Mouse (Mus musculus): ENCODE data around the gene D6Ertd527e. TPM values are rescaled to one million over a fixed set of nuclear protein-coding genes. Genes with fewer than 3 reads are reported as not detected.
"Not testable (repeated sequence)": the region's sequence is repeated elsewhere in the genome, so short reads cannot be mapped to it uniquely, and the experiment has no call there.

The D6Ertd527e gene
- not detected for total RNA-seq (2021)
- long read RNA-seq, experiment 1: 0 reads
- long read RNA-seq, experiment 2: 0 reads

DNA sequence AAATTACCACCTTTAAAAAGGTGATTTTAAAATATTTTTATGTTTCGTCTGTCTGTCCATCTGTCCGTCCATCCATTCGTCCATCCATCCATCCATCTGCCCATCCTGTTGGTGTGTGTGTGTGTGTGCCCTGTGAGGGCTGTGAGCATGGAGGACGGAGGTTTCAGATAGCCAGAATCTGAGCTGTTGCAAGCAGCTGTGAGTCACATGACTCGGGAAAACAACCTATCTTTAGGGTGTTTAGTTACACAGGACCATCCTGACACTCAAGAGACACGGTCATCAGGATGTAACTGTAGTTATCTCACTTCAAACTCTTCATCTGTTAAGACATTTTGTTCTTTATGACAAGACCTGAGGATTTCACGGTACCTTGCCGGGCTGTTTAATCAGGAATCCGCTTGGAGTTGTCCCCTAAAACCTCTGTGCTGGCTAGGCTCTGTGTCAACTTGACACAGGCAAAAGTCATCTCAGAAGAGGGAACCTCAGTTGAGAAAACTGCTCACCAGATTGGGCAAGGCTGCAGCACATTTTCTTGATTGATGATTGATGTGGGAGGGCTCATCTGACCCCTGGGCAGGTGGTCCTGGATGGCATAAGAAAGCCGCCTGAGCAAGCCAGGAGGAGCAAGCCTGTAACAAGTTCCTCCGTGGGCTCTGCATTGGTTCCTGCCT, at the start of gene D6Ertd527e:
Gene D6Ertd527e (plus strand): TSS at position 624 of the 674 bp plus-strand sequence.
- no peak for DNase-seq (ENCODE audit: low spot score in 2 of 2)

DNA sequence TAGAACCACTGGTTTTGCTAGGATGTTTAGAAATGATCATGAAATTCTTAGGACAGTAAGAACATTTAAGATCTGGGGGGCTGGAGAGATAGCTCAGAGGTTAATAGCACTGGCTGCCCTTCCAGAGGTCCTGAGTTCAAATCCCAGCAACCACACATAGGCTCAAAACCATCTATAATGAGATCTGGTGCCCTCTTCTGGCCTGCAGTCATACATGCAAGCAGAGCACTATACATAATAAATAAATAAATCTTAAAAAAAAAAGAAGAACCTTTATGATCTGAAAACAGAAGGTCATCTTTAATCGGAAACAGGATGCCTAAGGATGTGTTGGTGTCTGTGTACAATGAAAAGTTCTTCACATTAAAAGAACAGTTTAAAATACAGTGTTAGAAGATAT, 44.8 kb upstream of the D6Ertd527e start:
- DNase-seq (ENCODE audit: low spot score in 2 of 2): no peak

GRCm38 (mm10) chr6:87063586-87063985, 41.0 kb upstream of the D6Ertd527e start:
- DNase-seq (ENCODE audit: low spot score in 2 of 2): no peak

- DNase-seq (ENCODE audit: low spot score in 2 of 2): no peak
Observed at GRCm38 (mm10) chr6:87068209-87068608, 36.3 kb upstream of the D6Ertd527e start.

GRCm38 (mm10) chr6:87069195-87069900, 35.2 kb upstream of the D6Ertd527e start:
- DNase-seq (ENCODE audit: low spot score in 2 of 2): no peak

DNA sequence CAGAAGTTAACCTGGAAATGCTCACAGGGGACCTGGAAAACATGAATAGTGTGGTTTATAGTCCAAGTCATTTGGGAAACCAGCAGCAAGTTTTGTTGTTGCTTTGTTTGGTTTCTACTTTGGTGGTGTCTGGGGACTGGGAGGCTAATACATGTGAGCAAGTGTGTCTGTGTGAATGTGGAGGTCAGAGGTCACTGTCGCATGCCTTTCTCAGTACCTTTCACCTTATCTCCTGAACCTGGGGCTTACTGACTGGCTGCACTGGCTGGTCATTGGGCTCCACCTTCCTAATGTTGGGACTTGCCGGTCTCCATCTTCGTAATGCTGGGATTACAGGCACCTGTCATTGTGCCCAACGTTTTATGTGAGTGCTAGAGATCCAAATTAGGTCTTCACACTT, 33.9 kb upstream of the D6Ertd527e start:
- DNase-seq (ENCODE audit: low spot score in 2 of 2): no peak

- DNase-seq (ENCODE audit: low spot score in 2 of 2): no peak
Observed at GRCm38 (mm10) chr6:87072759-87073158, 31.8 kb upstream of the D6Ertd527e start.

- no peak for DNase-seq (ENCODE audit: low spot score in 2 of 2)
Observed at GRCm38 (mm10) chr6:87075092-87075685, 29.4 kb upstream of the D6Ertd527e start.

DNA sequence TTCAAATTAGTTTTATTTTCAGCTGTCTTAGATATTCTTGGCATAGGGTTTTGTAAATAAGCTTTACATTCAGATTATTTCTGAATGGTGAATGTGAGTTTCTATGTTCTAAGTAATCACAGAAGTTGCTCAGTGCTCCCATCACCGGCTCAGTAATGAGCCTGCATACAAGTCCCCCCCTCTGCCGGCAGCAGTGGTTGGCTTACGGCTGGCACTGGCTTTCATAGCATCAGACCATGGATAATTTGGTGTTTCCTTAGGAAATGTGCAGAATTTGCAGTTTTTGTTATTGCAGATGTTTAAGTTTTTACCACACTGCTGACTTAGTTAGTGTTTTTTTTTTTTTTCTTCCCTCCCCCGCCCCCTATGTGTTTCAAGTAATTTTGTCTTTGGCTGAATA, 25.1 kb upstream of the D6Ertd527e start:
- no peak for DNase-seq (ENCODE audit: low spot score in 2 of 2)

GRCm38 (mm10) chr6:87085026-87085425, 19.5 kb upstream of the D6Ertd527e start:
- no peak for DNase-seq (ENCODE audit: low spot score in 2 of 2)

GRCm38 (mm10) chr6:87088356-87088755, 16.2 kb upstream of the D6Ertd527e start:
- no peak for DNase-seq (ENCODE audit: low spot score in 2 of 2)

- DNase-seq (ENCODE audit: low spot score in 2 of 2): no peak
Observed at GRCm38 (mm10) chr6:87090877-87091276, 13.7 kb upstream of the D6Ertd527e start.

GRCm38 (mm10) chr6:87092476-87092875, 12.1 kb upstream of the D6Ertd527e start:
- DNase-seq (ENCODE audit: low spot score in 2 of 2): no peak

GRCm38 (mm10) chr6:87093631-87094030, 10.9 kb upstream of the D6Ertd527e start:
- DNase-seq (ENCODE audit: low spot score in 2 of 2): not testable (repeated sequence)

DNA sequence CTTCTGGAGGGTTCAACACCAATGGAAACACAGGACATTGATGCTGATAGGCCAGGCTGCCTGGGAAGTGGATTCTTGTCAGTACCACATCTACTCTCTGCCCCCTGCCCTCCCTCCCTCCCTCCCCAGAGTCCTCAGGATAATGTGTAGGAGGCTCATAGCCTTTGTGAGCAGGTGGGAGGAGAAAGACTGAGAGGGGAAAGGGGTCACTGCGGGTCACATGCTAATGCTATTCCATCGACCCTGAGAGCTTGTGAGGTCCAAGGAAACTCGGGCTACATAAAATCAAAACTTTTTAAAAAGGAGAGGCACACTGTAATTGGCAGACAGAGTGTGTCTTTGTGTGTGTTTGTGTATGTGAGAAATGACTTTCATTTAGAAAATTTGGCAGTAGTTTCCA, 5.3 kb upstream of the D6Ertd527e start:
- no peak for DNase-seq (ENCODE audit: low spot score in 2 of 2)

GRCm38 (mm10) chr6:87099671-87100296, 4.8 kb upstream of the D6Ertd527e start:
- DNase-seq (ENCODE audit: low spot score in 2 of 2): peak; percentile 30 to 41

DNA sequence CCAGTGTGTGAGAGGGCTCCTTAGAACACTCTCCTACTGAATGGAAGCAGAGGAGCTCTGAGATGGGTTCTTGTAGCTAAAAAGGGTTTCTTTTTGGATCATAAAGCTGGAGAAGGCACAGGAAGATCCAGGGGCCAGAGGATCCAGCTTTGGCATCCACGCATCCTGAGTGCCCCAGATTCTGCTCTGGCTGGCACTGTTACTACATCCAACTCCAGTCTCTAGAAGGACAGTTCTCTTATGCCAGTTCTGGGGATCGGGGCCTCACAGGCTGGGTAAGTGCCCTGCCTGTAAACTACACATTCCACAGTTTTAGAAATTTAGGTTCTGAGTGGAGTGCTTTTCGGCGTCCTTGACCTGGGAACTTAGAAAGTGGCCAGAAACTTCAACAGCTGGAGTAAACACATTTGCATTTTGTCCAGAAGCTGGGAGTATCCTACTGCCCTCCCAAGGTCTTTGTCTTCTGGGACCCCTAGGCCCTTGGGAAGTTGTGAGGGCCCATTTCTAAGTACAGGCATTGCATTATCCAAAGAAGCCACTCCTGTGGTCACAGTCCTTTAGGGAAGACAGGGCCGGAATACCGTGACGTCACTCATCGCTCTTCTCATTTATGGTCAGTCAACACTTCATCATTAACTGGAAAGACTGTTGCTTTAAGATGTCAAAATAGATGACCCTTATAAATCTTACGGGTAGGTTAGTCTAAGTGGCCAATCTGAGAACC, 4.1 kb upstream of the D6Ertd527e start:
- peak in 1 of 2 experiments; percentile 15 for DNase-seq (ENCODE audit: low spot score in 2 of 2)

DNA sequence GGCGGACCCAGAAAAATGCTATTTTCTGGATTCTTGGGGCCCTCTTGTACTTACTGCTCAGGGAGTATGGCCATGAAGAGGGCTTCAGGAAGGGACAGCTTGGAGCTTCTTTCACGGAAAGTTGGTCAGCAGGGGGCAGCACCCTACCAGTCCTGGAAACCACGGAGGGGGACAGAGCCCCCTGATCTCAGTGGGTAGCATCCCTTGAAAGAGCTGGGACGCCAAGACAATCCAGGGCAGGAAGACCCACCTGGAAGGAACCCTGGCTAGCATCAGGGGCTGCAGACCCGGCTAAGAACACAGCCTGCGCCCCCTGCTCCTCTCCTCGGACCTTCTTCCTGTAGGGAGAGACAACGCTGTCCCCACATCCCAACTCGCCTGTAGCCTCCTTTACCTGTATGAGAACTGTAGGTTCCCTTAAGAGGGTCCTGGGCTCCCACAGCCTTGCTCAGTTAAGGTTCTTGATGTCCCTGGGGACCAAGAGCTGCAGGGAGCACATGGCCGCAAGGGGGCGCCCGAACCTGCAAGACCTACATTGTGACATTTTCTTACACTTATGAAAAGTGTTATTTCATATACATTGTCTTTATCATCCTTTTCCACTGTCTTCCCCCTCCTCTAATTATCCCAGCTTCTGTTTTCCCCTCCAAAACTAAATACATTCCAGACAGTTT, 3.1 kb upstream of the D6Ertd527e start:
- peak; percentile 84 to 92 for DNase-seq (ENCODE audit: low spot score in 2 of 2)

DNA sequence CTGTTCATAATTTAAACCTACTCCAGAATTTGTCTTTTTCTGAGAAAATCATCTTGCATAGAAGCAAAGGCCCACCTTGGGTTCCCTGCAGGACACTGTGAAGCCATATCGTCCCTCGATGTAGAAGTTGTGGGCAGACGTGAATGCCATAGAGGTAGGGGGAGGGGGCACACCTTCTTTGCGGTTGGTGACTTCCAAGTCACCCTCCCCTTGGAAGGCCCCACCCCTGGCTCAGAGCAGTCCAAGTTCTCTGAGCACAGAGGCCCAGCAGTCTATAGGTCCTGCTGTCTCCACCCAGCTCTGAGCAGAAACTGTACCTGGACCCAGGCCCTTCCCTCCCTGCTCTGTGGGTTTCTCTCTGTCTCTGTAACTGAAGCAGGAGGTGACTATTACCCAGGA, 2.6 kb upstream of the D6Ertd527e start:
- DNase-seq (ENCODE audit: low spot score in 2 of 2): peak in 1 of 2 experiments; percentile 14

- peak in 1 of 2 experiments; percentile 21 for DNase-seq (ENCODE audit: low spot score in 2 of 2)
Observed at GRCm38 (mm10) chr6:87102421-87102911, 2.1 kb upstream of the D6Ertd527e start.

Data from layer of hippocampus, postnatal 14 days (tissue).